Mouse (Mus musculus) splenic B cell, adult 2 months (primary cell): ENCODE results near the gene Rps12.
"Not testable (repeated sequence)": the region's sequence is repeated elsewhere in the genome, so short reads cannot be mapped to it uniquely, and the experiment has no call there.

ENCODE experiments used
- DNase-seq: peaks from one replicate; pipeline ENCODE4 v3.0.0-alpha.2; 2011; ENCODE audit warnings: low read depth, low spot score
- H3K27me3 ChIP-seq: 2 replicates; pipeline ENCODE4 v1.6.1; 2012; ENCODE audit warnings: mild to moderate bottlenecking, low read length, moderate library complexity, mixed read lengths; ENCODE audit not compliant: control insufficient read depth, poor library complexity, insufficient read depth, severe bottlenecking
- H3K36me3 ChIP-seq: 2 replicates; pipeline ENCODE4 v1.6.1; 2012; ENCODE audit warnings: mild to moderate bottlenecking, low read length, moderate library complexity, mixed read lengths; ENCODE audit not compliant: control insufficient read depth, poor library complexity, insufficient read depth, severe bottlenecking

Gene Rps12

GRCm38 (mm10) chr10:23796551-23797503, 9.8 kb upstream of the Rps12 start, which contains the start of gene Slc18b1:
Gene Slc18b1, plus strand, starts transcription at chr10:23796986.
- DNase-seq, result no peak
- Histone ChIP-seq H3K27me3 (no peaks in the 10 kb centered on the region), H3K36me3 (no peaks in the 10 kb centered on the region)

- Histone ChIP-seq H3K27me3 (no peaks in the 10 kb centered on the region), H3K36me3 (no peaks in the 10 kb centered on the region)
- no peak for DNase-seq
Measured at GRCm38 (mm10) chr10:23795871-23796520, 8.9 kb upstream of the Rps12 start.

DNA sequence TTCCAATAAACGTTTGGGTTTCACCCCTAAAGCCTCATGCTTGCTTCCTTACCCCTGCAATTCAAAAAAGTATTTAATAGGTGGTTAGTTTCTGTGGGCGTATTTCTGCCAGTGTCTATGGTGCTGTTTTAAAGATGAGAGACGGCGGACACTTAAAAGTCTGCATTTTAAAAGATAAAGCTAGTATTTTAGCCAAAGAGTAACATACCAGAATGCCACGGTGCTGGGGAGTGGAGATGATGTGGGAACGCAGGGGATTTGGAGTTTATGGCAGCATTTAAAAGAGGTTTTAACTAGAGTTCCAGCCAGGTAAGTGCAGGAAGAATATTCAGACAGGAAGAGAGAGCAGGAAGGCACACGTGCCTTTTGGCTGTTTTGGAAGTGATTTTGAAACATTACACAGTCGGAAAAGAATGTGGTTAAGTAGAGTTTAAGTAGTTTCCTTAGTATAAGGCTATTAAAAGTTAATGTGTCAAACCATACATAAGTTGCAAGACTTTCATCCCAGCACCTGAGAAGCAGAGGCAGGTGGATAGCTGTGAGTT, 1.1 kb upstream of the Rps12 start:
- no peak for DNase-seq
- Histone ChIP-seq H3K36me3 (no peaks in the 10 kb centered on the region), H3K27me3 (no peaks in the 10 kb centered on the region)

DNA sequence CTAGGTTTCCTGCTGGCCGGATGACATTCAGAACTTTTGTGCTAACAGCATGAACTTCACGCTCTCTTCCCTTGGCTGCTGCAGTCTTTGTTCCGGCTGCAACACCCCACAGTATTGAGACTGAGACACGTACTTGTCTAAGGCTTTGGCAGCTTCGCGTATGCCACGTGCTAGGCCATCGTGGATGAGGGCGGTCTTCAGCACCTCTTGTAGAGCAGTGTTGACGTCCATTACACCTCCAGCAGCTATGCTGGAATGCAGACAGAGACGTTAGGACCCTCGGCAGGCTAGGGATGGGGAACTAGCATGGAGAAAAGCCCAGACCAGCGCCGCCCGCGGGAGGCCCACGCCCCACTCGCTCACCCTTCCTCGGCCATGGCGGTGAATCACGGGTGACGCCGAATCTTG, 440 bp downstream of the Rps12 start:
- DNase-seq, result peak; percentile 25
- H3K27me3 ChIP-seq, H3K36me3 ChIP-seq: not testable (repeated sequence)

DNA sequence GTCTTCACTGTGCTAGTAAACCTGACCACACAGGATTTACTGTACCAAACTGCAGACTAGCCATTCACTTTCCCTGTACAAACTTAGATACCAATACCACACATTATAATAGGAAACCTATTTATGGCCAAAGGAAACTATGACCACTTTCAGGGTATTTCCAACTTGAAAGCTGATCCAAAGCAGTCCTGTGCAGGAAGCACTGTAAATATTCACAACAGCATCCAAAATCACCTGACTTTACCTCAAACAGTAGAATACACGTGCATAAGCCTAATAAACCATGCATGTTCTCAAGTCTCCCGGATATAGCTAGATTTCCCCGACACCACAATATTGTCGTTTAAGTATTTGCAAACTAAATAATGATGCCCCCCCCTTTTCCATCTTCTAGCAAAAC, 1.0 kb downstream of the Rps12 start:
- Histone ChIP-seq H3K36me3 (no peaks in the 10 kb centered on the region), H3K27me3 (no peaks in the 10 kb centered on the region)
- peak; percentile 22 for DNase-seq

GRCm38 (mm10) chr10:23785599-23785998, 1.5 kb downstream of the Rps12 start:
- not testable (repeated sequence) for H3K36me3 ChIP-seq, DNase-seq, H3K27me3 ChIP-seq

DNA sequence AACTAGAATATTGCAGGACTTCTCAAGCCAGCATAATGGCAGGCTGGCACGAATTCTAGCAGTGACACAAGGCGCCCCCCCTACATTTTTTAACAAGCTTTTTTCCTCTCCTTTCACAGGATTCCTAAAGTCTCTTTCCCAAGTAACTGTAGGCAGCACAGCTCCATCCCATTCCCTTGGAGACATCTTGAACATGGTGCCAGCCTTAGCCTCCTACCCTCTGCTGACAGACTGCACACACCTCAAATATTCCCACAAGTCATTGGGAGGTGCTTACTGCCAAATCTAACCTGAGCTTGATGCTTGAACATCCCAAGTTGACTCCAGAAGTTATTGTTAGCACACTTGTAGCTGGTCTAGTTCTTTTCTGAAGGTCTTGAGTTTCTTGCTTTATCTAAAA, 3.0 kb downstream of the Rps12 start:
- Histone ChIP-seq H3K36me3 (no peaks in the 10 kb centered on the region), H3K27me3 (no peaks in the 10 kb centered on the region)
- DNase-seq, result no peak

DNA sequence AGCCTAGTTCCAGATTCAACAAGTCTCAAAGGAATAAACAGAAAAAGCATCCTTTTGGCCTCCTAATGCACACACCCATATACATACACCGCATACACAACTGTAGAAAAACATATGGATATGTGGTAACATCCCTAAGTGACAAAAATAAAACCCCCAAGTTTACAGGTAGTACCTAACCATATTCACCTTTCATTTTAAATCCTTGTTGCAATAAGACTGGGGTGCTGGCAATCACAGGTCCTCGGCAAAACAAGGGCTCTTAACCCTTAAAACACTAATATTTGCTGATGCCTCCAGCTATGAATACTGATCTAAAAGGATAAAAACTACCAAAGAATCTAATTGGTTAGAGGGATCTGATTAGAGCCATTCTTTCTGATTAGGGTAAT, 3.6 kb downstream of the Rps12 start:
- Histone ChIP-seq H3K36me3 (no peaks in the 10 kb centered on the region), H3K27me3 (no peaks in the 10 kb centered on the region)
- DNase-seq, result no peak

GRCm38 (mm10) chr10:23782855-23783492, 4.1 kb downstream of the Rps12 start:
- Histone ChIP-seq H3K36me3 (no peaks in the 10 kb centered on the region), H3K27me3 (no peaks in the 10 kb centered on the region)
- DNase-seq, result no peak

DNA sequence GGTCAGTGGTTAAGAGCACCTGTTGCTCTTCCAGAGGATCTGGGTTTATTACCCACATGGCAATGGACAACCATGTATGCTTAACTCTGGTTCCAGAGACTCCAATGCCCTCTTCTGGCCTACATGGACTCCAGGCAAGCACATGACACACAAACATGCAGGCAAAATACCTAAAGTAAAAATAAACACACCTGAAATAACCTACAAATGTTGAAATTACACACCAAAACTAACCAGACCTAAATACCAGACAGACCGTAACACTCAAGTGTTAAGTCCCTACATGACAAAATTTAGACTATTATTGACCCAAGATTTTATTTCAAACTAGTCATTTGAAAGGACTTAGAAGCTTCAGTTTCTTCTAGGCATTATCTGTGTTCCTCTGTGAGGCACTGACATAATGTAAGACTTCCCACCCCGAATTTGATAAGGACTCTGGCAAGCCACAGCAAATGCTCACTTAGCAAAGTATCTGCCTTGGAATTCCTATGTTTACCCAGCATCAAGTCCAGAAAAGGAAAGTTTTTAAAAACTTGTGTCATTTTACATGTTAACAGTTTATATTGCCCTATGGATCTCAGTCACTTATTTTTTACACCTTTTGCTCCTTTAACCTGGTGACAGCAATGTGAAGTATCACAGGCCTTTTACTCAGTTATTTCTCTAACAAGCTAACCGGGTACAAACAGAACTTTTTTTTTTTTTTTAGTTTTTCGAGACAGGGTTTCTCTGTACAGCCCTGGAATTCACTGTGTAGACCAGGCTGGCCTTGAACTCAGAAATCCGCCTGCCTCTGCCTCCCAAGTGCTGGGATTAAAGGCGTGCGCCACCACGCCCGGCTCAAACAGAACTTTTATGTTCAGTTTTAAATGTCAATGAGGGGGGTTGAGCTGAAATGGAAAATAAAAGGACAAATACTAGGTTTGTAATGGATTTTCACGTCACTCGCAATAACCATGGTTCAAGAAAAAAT, 5.0 kb downstream of the Rps12 start:
- no peaks in the 10 kb centered on the region for H3K27me3 ChIP-seq
- H3K36me3 ChIP-seq, result no peaks in the 10 kb centered on the region
- DNase-seq, result no peak

GRCm38 (mm10) chr10:23780539-23781275, 6.4 kb downstream of the Rps12 start:
- Histone ChIP-seq H3K27me3 (no peaks in the 10 kb centered on the region), H3K36me3 (no peaks in the 10 kb centered on the region)
- DNase-seq, result peak; percentile 20

GRCm38 (mm10) chr10:23777288-23777945, 9.7 kb downstream of the Rps12 start:
- H3K36me3 ChIP-seq, result no peaks in the 10 kb centered on the region
- no peaks in the 10 kb centered on the region for H3K27me3 ChIP-seq
- peak; percentile 25 for DNase-seq

DNA sequence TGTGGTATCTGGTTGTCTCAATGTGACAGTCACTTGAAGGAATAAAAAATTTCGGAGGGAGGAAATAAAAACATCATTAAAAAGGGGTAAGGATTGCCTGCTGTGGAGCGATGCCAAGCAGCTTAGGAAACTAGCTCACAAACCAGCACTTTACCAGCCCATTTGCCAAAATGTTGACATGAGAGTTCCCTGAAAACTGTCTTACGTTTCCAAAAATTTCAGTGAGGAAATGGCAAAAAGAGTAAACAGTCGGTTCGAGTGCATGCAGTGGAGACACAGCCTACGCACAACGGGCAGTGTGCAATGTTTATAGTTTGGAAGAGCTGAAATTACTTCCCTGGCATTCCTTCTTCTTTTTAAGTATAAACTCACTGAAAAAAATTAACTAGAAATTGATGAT, 32.9 kb downstream of the Rps12 start:
- DNase-seq, result no peak

More for the DNA sequence above, 32.9 kb downstream of the Rps12 start:
- Histone ChIP-seq H3K36me3 (no peaks in the 10 kb centered on the region), H3K27me3 (no peaks in the 10 kb centered on the region)
